Mouse (Mus musculus) spleen, postnatal 4 days (tissue): ENCODE data around the gene Stmn1.
A peak's percentile ranks its signal among the peaks of the same experiment; 100 is the strongest.

Experiments used
- DNase-seq, 2 experiments: peaks; one replicate each; pipeline ENCODE4 v3.0.0; 2022; ENCODE audit warnings: low spot score in 2 of 2

The Stmn1 gene

GRCm38 (mm10) chr4:134468215-134468575, at the start of gene Stmn1:
Gene Stmn1, plus strand, starts transcription at chr4:134468320.
- peak; percentile 94 to 96 for DNase-seq

DNA sequence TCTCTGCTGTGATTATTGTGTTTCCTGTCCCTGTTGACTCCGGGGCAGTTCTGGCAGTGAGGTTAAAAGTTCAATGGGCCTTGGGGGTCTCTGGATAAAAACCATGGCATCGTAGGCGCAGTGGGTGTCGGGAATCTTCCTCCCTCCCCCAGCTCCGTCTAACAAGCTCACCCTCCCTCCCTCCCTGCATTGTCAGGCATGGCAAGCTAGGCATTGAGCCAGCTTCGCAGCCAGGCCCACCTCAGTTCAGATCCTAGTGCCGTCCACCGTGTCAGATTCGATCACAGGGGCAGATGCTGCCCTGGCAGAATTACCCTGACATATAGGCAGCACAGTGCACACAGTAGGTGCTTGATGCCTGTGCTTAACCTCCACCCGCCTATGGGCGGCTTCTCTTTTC, 46.1 kb upstream of the Stmn1 start:
- no peak for DNase-seq

DNA sequence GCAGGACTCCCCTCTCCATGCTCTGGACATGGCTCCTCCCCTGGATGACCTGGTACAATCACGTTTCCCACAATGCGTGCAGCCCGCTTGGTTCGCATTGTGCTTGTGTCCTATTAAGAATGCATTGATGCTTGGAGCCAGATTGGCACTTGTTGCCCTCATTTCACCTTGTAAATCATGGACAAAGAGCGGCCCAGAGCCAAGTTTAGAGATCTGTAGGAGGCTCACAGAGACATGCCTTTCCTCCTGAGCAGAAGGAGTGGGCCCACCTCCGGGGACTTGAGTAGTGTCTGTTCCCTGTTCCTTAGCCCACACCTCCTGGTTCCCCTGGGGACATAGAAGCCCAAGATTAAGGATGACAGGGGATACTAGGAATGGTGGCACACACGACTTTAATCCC, 44.2 kb upstream of the Stmn1 start:
- no peak for DNase-seq

GRCm38 (mm10) chr4:134425088-134425487, 43.0 kb upstream of the Stmn1 start:
- DNase-seq = no peak

DNA sequence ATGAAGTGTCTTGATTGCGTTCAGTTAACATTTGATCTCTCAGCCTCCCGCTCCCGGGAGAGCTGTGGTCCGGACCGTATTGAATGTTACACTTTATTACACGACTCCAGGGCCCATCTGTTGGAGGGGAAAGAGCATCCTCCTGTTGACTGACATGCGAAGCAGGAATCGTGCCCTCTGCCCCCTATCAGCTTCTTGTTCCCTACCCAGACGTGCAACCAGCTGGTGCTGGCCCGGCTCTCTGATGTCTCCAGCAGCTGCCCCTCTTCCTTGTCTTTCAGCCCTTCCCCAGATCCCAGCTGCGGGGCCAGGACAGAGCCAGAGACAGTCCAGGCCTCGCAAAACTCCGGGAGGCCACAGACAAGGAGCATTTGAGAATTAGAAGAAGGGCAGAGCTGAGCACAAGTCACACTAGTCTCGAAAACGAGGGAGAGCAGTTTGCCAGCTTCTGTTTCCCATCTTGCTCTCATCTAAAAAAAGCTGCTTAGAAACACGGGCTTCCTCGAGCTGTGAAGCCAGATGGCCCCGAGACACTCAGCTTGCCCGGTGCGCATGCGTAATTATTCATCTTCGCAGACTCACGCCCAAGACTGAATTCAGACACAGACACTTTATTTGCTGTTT, 37.6 kb upstream of the Stmn1 start:
- no peak for DNase-seq

- DNase-seq = no peak
Measured at GRCm38 (mm10) chr4:134432686-134433360, 35.3 kb upstream of the Stmn1 start.

DNA sequence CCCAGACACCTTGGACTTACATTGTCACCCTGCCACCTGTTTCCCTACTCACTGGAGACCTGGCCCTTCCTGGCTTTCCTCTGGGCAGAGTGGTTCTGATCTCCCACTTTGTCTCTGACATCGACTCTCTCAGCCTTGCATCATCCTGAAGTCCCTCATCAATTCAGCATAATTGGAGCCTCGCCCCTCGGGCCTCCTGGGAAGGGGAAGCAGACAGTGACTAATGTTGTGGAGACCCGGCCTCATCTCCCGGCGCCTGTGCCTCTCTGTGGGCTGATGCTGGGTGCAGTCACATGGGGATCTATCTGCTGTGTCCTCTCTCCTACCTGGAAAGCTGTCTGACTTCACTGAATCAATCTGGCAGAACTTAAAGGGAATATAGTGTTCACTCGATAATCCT, 31.9 kb upstream of the Stmn1 start:
- DNase-seq = no peak

GRCm38 (mm10) chr4:134436659-134437058, 31.5 kb upstream of the Stmn1 start:
- DNase-seq = no peak

DNA sequence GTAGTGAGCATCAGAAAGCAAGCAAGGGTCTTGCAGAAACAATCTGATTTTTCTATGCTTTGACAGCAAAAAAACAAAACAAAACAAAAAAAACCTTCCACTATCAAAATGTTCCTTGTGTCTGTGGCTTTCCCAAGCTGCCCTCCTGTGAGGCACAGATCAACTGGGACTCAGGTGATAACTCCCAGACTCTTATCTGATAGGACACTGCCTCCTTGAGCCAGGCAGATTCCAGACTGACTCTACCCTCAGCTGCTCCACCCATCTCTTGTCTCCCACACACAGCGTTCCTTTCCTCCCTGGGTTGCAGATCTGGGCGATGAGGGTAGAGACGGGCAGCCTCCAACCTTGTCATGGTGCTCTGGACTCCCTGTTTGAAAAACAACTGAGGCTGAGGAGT, 29.0 kb upstream of the Stmn1 start:
- DNase-seq = peak in 1 of 2 experiments; percentile 20

GRCm38 (mm10) chr4:134439919-134440318, 28.2 kb upstream of the Stmn1 start:
- no peak for DNase-seq

- no peak for DNase-seq
Measured at GRCm38 (mm10) chr4:134442216-134442615, 25.9 kb upstream of the Stmn1 start.

DNA sequence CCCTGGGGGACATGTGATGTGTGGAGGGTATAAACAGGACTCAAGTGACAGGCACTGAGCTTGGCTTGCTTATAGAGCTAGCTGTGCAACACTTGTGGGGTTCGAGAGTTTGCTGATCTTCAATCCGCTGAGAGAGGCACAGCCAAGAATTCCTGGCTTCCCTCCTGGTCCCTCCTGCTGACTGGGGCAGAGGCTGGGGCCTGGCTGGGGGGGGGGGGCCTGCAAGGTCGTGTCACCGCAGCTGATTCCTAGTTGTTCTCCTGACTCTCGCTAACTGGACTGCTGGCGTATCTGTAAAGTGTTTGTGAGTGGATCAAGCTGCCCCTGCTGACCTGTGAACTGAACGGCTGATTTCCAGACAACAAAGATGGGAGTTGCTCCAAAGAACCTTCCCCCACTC, 24.5 kb upstream of the Stmn1 start:
- DNase-seq = no peak

GRCm38 (mm10) chr4:134444949-134445348, 23.2 kb upstream of the Stmn1 start:
- no peak for DNase-seq

DNA sequence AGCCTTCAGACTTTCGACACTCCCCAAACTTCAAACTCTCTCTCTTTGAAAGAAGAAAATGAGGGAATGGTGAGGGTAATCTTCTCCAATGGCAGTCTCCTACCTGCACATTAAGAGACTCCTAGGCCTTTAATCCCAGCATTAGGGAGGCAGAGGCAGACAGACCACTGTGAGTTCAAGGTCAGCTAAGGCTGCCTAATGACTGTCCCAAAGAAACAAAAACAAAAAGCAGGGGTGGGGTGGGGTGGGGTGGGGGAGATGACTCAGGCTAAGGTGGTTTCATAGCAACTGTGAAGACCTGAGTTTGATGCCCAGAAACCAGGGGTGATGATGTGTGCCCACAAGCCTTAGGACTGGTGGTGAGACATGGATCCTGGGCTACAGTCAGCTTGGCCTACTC, 22.6 kb upstream of the Stmn1 start:
- DNase-seq = no peak

DNA sequence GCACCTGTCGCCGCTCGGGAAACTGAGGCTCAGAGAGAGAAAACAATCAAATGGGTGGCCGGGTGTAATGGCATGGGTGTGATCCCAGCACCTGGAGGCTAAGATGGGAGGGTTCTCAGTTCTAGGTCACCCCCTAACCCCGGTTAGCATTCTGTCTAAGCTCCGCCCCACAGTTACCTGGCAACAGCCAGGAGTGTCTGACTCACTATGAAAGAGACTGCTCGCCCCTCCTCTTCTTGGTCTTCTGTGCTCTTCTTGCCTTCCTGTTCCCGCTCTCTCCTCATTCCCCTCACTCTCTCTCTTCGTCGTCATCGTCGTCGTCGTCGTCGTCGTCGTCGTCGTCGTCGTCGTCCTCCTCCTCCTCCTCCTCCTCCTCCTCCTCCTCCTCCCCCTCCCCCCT, 20.2 kb upstream of the Stmn1 start:
- DNase-seq = no peak

DNA sequence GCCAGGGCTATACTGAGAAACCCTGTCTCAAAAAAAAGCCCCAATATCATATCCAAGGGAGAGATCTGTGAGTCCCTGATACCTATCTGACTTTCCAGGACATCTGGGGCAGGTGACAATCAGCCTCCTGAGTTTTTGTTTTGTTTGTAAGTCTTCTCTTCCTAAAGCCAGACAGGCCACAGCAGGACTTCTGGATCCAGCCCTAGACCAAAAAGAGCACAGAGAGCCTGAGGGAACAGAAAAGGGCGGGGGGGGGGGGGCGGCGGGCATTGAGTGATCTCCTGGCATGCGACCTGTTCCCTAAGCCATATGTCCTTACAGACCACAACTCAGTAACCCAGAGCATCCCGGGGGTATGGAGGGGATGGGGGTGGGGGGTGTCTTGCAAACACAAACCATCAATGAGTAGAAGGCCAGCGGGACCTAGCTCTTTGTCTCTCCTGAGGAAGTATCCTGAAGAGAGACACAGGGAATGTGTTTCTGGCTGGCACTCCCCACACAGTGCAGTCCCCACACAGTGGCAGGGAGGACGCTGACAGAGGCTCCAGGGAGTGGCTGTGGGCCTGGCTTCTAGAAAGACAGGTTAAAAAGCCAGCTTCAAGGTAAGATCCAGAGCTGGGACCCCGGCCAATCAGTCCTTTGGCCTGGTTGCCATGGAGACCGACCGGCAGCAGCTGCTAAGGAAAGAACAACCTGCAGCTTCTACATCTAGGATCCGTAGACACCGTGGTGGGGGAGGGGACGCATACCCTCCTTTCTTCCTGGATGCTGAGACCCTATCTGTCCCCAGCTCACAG, 18.3 kb upstream of the Stmn1 start:
- no peak for DNase-seq

DNA sequence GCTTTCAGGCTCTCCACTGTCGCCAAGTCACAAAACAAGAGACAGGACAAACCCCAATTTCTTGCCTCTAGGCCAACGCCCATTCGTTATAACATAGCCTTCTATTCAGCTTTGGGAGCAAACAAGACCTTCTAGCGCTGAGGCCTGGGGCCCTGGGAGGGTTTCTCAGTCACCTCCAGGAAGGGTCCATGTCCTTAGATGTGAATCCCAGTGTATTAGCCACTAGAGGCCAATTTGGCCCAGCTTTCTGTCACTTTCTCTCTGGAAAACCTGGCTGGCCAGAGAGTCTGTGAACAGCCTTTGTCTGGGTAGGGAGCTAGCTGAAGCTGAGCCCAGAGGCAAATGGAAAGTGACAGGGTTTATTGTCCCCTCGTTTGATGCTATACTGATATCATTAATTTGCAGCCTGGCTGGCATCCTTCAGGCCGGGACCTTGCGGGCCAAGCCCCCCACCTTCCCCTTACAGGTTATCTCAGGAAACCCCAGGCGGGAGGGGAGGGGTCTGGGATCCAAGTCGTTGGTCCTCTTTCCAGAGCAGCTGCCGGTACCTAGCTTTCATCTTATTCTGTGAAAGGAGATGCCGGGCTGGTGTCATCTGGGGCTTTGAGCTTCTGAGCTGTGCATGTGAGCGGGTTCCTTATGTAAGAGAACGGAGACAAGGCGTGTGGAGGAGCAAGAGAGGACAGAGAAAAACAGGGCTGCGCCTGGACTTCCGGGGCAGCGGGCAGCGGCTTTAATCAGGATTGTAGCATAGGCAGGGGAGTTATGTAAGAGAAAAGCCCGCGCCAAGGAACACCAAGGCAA, 17.5 kb upstream of the Stmn1 start:
- DNase-seq = no peak

- no peak for DNase-seq
Measured at GRCm38 (mm10) chr4:134451484-134451883, 16.6 kb upstream of the Stmn1 start.

DNA sequence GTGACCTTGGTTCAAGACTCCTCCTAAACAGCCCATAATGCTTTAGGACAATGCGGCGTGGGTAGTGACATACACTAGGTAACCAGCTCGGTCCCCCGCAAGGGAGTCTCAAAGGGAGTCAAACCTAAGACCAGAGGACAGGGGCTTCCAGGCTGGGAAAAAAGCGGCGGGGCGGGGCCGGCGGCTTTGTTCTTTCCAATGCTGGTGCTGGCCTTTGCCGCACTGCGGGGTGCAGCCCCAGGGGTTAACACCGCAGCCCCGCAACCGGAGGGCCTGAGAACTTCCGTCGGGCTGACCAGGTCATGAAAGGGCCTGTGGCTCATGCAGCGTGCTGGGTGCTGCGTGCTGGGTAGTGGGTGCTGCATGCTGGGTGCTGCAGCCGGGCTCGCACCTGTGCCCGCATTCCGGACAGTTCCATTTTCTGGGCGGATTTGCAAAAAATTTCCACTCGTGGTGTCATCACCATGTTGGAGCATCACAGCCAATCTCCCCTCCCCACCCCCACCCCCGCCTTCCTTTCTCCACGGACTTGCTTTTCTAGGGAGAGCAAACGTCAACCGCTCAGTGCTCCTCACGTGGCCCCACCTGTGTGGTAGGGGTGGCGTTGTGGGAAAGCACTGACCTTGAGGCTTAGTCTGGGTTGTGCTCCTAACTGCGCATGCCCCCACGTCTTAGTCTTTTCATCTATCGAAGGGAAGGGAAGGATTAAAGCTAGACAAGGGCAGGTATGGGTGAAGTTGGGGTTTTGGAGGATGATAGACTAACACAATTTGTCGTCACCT, 14.3 kb upstream of the Stmn1 start:
- no peak for DNase-seq

DNA sequence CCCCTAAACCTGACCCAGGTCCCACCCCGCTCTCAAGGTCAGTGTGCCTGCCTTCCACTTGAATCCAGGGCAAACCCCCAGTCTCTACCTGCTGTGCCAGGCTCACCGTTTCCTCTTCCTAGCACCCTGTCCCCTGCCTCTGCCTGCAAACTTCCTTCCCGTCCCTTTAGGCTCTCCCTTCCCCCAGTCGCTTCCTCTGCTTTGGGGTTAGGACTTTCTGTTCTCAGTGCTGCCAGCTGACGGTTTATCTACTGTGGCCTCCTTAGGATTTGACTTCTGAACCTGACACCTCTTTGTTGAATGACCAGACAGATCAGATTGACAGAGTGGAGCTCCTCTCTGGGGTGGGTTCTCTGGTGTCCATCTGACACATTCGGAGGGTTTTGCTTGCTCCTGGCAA, 12.8 kb upstream of the Stmn1 start:
- DNase-seq = no peak

DNA sequence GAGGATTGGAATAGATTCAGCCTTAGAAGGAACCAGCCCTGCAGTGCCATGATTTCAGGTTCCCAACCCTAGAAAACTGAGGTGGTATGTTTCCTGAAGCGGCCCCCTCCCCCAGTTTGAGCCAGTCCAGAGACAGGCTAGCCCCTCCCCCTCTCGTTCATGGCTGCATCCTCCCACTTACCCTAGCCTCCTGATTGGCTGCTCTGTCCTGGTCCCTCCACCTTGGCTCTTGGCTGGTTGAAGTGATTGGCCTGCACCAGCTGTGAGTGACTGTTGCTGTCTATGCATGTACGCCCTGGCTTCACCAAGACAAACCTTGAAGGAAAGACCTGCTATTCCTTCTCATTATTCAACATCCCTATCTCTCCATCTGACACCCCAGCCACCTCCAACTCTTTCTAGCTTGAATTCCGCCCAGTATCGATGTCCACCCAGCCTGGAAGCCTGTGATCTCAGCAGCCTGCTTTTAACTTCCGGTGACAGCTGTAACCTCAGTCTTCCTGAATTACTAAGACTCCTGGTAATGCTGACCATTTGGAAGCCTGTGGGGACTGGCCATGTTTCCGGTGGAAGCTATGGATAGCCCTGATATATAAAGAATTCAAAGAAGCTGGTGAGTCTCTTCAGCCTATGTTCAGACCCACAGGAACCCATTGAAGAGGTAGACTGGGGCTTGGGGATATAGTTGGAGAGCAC, 10.8 kb upstream of the Stmn1 start:
- no peak for DNase-seq
